Mouse (Mus musculus): Measurements from ENCODE around the gene Rmdn2.

- TF ChIP-seq CTCF (IDR thresholded peaks at IDR 0.05; ENCODE audit: extremely low read depth, insufficient read depth, low read length) (no peak), POLR2A (IDR thresholded peaks at IDR 0.05; ENCODE audit: extremely low read depth, insufficient read depth, low read length) (no peak)
Observed at GRCm38 (mm10) chr17:79663393-79664105, 51.9 kb downstream of the Rmdn2 start.

All from cortical plate, adult 2 months (tissue).